Mouse (Mus musculus) hindbrain, embryonic 11.5 days (tissue): ENCODE results near the gene Rhd. TPM values are rescaled to one million over a fixed set of nuclear protein-coding genes. Genes with fewer than 3 reads are reported as not detected.
"Not testable (repeated sequence)": the region's sequence is repeated elsewhere in the genome, so short reads cannot be mapped to it uniquely, and the experiment has no call there.

Experiments used
- ATAC-seq: fragments of 200-750 bp; cut with Nextera tagmentation; 2 replicates; pipeline ENCODE4 v1.8.0; 2017; ENCODE audit warnings: mild to moderate bottlenecking, moderate TSS enrichment, moderate library complexity; ENCODE audit not compliant: low FRiP score
- DNase-seq: peaks from one replicate; pipeline ENCODE4 v3.0.0-alpha.2; 2015; ENCODE audit warnings: low spot score
- H3K27ac ChIP-seq: fragments of 300-500 bp; sonication (generic); 2 replicates; pipeline ENCODE4 v1.5.1; 2014; ENCODE audit warnings: mild to moderate bottlenecking, low read depth, low read length
- H3K27me3 ChIP-seq: fragments of 300-500 bp; sonication (generic); 2 replicates; pipeline ENCODE4 v1.6.1; 2014; ENCODE audit warnings: mild to moderate bottlenecking, low read length, moderate library complexity, mixed read lengths; ENCODE audit not compliant: control insufficient read depth, insufficient read depth
- H3K36me3 ChIP-seq: fragments of 300-500 bp; sonication (generic); 2 replicates; pipeline ENCODE4 v1.6.1; 2014; ENCODE audit warnings: mild to moderate bottlenecking, low read length, moderate library complexity, mixed read lengths; ENCODE audit not compliant: control insufficient read depth, insufficient read depth
- H3K4me1 ChIP-seq: fragments of 300-500 bp; sonication (generic); replicated peaks from 2 replicates; pipeline ENCODE4 v1.6.1; 2014; ENCODE audit warnings: low read length, mixed read lengths; ENCODE audit not compliant: control insufficient read depth, insufficient read depth
- H3K4me2 ChIP-seq: fragments of 300-500 bp; sonication (generic); replicated peaks from 2 replicates; pipeline ENCODE4 v1.6.1; 2014; ENCODE audit warnings: mild to moderate bottlenecking, low read depth, low read length
- H3K4me3 ChIP-seq: fragments of 300-500 bp; sonication (generic); 2 replicates; pipeline ENCODE4 v1.5.1; 2014; ENCODE audit warnings: low read depth, low read length
- H3K9ac ChIP-seq: fragments of 300-500 bp; sonication (generic); 2 replicates; pipeline ENCODE4 v1.6.1; 2014; ENCODE audit warnings: low read depth, low read length
- H3K9me3 ChIP-seq: fragments of 300-500 bp; sonication (generic); 2 replicates; pipeline ENCODE4 v1.6.1; 2016; ENCODE audit warnings: low read length; ENCODE audit not compliant: control insufficient read depth
- WGBS: fragments of 180-500 bp; shearing (Covaris S2); extraction: QIAGEN DNeasy Blood & Tissue Kit; methylation state at CpG from one replicate; pipeline ENCODE4 v1.1.7; 2014; 5-methylcytosine and 5-hydroxymethylcytosine counted together
- polyA plus RNA-seq: library from polyadenylated mRNA; unstranded; fragments of >200 nt; fragmentation: Nextera tagmentation; extraction: Ambion mirVana; gene quantifications from 2 replicates; pipeline ENCODE4 v1.2.1, GENCODE M21; 2014

The Rhd gene
- polyA plus RNA-seq, 1 experiment from 2014 or later = 15.1 TPM

- no peak overlapping the region for H3K9ac ChIP-seq
- H3K4me2 ChIP-seq = no peak overlapping the region
- no peaks in the 10 kb centered on the region for H3K9me3 ChIP-seq
- ATAC-seq (no peak), DNase-seq (no peak)
- 80% methylated on average over 7 of the region's 7 CpGs for WGBS
- H3K36me3 ChIP-seq = peaks cover 8% of the 10 kb centered on the region
- no peak overlapping the region for H3K27ac ChIP-seq
- no peaks in the 10 kb centered on the region for H3K4me1 ChIP-seq
- no peaks in the 10 kb centered on the region for H3K27me3 ChIP-seq
- H3K4me3 ChIP-seq = no peak overlapping the region
These were observed 38.7 kb downstream of the Rhd start for GRCm38 (mm10) chr4:134903046-134903445.

GRCm38 (mm10) chr4:134911406-134911805 is 47.1 kb downstream of the Rhd start:
- peaks cover 10% of the 10 kb centered on the region; the same call in 1 of the 2 replicates for H3K36me3 ChIP-seq
- not testable (repeated sequence) for H3K27me3 ChIP-seq, H3K9me3 ChIP-seq, H3K9ac ChIP-seq, H3K4me1 ChIP-seq, ATAC-seq, DNase-seq, H3K4me2 ChIP-seq, H3K4me3 ChIP-seq, H3K27ac ChIP-seq
- 95% methylated on average over 6 of the region's 8 CpGs for WGBS

- no peaks in the 10 kb centered on the region for H3K9me3 ChIP-seq
- H3K27ac ChIP-seq = no peak overlapping the region
- H3K4me1 ChIP-seq = 0 out of 2 replicates have a peak, but pooled peaks cover 3% of the 10 kb centered on the region
- H3K27me3 ChIP-seq = no peaks in the 10 kb centered on the region
- ATAC-seq (no peak), DNase-seq (peak; percentile 79)
- peak overlapping the region; percentile 55 for H3K4me2 ChIP-seq
- 29% methylated on average over 3 of the region's 3 CpGs for WGBS
- no peak overlapping the region; the same call in 1 of the 2 replicates for H3K4me3 ChIP-seq
- peaks cover 5% of the 10 kb centered on the region; the same call in 1 of the 2 replicates for H3K36me3 ChIP-seq
- no peak overlapping the region for H3K9ac ChIP-seq
These were observed 49.1 kb downstream of the Rhd start for GRCm38 (mm10) chr4:134913413-134913812.

GRCm38 (mm10) chr4:134914122-134914863 is 50.0 kb downstream of the Rhd start:
- H3K9ac ChIP-seq = peak overlapping the region; percentile 86
- ATAC-seq = peak; percentile 69

GRCm38 (mm10) chr4:134914864-134915209 is 50.5 kb downstream of the Rhd start, which contains the start of gene Tmem50a:
TSS of gene Tmem50a (minus strand) at chr4:134915024.
- under 1% methylated on average over 25 of the region's 25 CpGs for WGBS
- H3K9ac ChIP-seq = peak within 1 kb of the TSS; percentile 86
- peak within 1 kb of the TSS; percentile 90 for H3K4me3 ChIP-seq

More at GRCm38 (mm10) chr4:134914122-134914863, 50.0 kb downstream of the Rhd start:
- peaks cover 3% of the 10 kb centered on the region; the same call in 1 of the 2 replicates for H3K36me3 ChIP-seq
- 0 out of 2 replicates have a peak, but pooled peaks cover 3% of the 10 kb centered on the region for H3K4me1 ChIP-seq
- peak; percentile 29 for DNase-seq
- 2% methylated on average over 43 of the region's 43 CpGs for WGBS
- peak overlapping the region; percentile 86 for H3K27ac ChIP-seq
- H3K4me2 ChIP-seq = peak overlapping the region; percentile 55
- no peaks in the 10 kb centered on the region for H3K27me3 ChIP-seq
- H3K9me3 ChIP-seq = no peaks in the 10 kb centered on the region
- H3K4me3 ChIP-seq = peak overlapping the region; percentile 90

GRCm38 (mm10) chr4:134915223-134916050 is 51.1 kb downstream of the Rhd start:
- WGBS = 57% methylated on average over 12 of the region's 14 CpGs
- Histone ChIP-seq H3K36me3 (no peaks in the 10 kb centered on the region), H3K27me3 (no peaks in the 10 kb centered on the region), H3K9ac (peak overlapping the region; percentile 86), H3K4me1 (0 out of 2 replicates have a peak, but pooled peaks cover 3% of the 10 kb centered on the region), H3K4me2 (peak overlapping the region; percentile 55), H3K9me3 (no peaks in the 10 kb centered on the region), H3K4me3 (peak overlapping the region; percentile 90), H3K27ac (0 out of 2 replicates have a peak overlapping the region, but pooled peaks have one; percentile 13)
- DNase-seq (no peak), ATAC-seq (peak; percentile 57)

More at GRCm38 (mm10) chr4:134914864-134915209, 50.5 kb downstream of the Rhd start, which contains the start of gene Tmem50a:
- no peaks in the 10 kb centered on the region for H3K36me3 ChIP-seq
- peak within 1 kb of the TSS; percentile 86 for H3K27ac ChIP-seq
- H3K27me3 ChIP-seq = no peaks in the 10 kb centered on the region
- ATAC-seq (peak; percentile 88), DNase-seq (peak; percentile 96)
- peak within 1 kb of the TSS; percentile 55 for H3K4me2 ChIP-seq
- 0 out of 2 replicates have a peak, but pooled peaks cover 3% of the 10 kb centered on the region for H3K4me1 ChIP-seq
- no peaks in the 10 kb centered on the region for H3K9me3 ChIP-seq

- no peak for ATAC-seq
- Histone ChIP-seq H3K27me3 (no peaks in the 10 kb centered on the region), H3K4me1 (0 out of 2 replicates have a peak, but pooled peaks cover 3% of the 10 kb centered on the region)
These were observed 52.9 kb downstream of the Rhd start for GRCm38 (mm10) chr4:134917194-134917593.

GRCm38 (mm10) chr4:134918381-134918780 is 54.0 kb downstream of the Rhd start:
- Histone ChIP-seq H3K4me1 (no peaks in the 10 kb centered on the region), H3K9ac (no peak overlapping the region), H3K9me3 (no peaks in the 10 kb centered on the region), H3K27me3 (no peaks in the 10 kb centered on the region), H3K27ac (no peak overlapping the region), H3K36me3 (no peaks in the 10 kb centered on the region), H3K4me2 (no peak overlapping the region), H3K4me3 (no peak overlapping the region)
- 78% methylated on average over 7 of the region's 7 CpGs for WGBS
- ATAC-seq = no peak
- DNase-seq = no peak

More at GRCm38 (mm10) chr4:134917194-134917593, 52.9 kb downstream of the Rhd start:
- no peaks in the 10 kb centered on the region for H3K9me3 ChIP-seq
- no peaks in the 10 kb centered on the region for H3K36me3 ChIP-seq
- no peak overlapping the region for H3K9ac ChIP-seq
- WGBS = 74% methylated on average over 3 of the region's 3 CpGs
- DNase-seq = no peak
- no peak overlapping the region for H3K4me3 ChIP-seq
- no peak overlapping the region for H3K27ac ChIP-seq
- H3K4me2 ChIP-seq = no peak overlapping the region
